Mouse (Mus musculus): ENCODE data around the gene Mfsd4b5.

DNA sequence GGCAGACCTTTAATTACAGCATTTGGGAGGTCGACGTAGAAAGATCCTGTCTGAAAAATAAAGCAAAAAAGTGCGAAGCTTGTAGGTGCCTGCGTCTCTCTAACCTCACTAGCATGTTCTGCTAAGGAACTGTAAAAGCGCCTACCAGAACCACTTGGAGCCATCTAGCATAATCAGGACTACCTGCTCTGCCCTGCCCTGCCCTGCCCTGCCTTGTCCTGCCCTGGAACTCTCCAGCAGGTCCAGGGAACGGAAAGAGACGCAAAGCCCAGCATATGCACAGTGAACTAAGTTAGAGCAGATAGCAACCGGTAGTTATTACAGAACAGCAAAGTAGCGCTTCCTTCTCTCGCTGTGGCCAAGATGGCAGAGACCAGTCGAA is 26.0 kb downstream of the Mfsd4b5 start:
- no peak for TF ChIP-seq CTCF (conservative IDR thresholded peaks at IDR 0.05; ENCODE audit: insufficient read depth, insufficient read length, low read depth, low read length)
- no peak for TF ChIP-seq POLR2A (IDR thresholded peaks at IDR 0.05; ENCODE audit: low read depth, low read length)

All from kidney, adult 2 months (tissue).